Mouse (Mus musculus): Measurements from ENCODE around the gene Ccdc82. TPM values are rescaled to one million over a fixed set of nuclear protein-coding genes. Genes with fewer than 3 reads are reported as not detected.

Gene Ccdc82
- polyA plus RNA-seq, 1 experiment from 2014 or later = 7.7 TPM

- no peak overlapping the region for H3K27ac ChIP-seq
- DNase-seq (ENCODE audit: extremely low spot score, low spot score) = no peak
- H3K9me3 ChIP-seq = no peaks in the 10 kb centered on the region
- peaks cover 78% of the 10 kb centered on the region for H3K4me1 ChIP-seq
- no peaks in the 10 kb centered on the region for H3K36me3 ChIP-seq (replicated peaks)
- H3K27me3 ChIP-seq (ENCODE audit: poor library complexity, severe bottlenecking) = peaks cover 24% of the 10 kb centered on the region
- H3K4me3 ChIP-seq = no peak overlapping the region
- 85% methylated on average over 6 of the region's 6 CpGs for WGBS
Observed at GRCm38 (mm10) chr9:13302183-13302825, 55.5 kb downstream of the Ccdc82 start.

- no peak overlapping the region for H3K4me3 ChIP-seq
- WGBS = 53% methylated on average over 5 of the region's 5 CpGs
- H3K4me1 ChIP-seq = peaks cover 73% of the 10 kb centered on the region
- H3K9me3 ChIP-seq = no peaks in the 10 kb centered on the region
- no peak for DNase-seq (ENCODE audit: extremely low spot score, low spot score)
- H3K27me3 ChIP-seq (ENCODE audit: poor library complexity, severe bottlenecking) = peaks cover 24% of the 10 kb centered on the region
- no peaks in the 10 kb centered on the region for H3K36me3 ChIP-seq (replicated peaks)
- H3K27ac ChIP-seq = 0 out of 2 replicates have a peak overlapping the region, but pooled peaks have one; percentile 1
Observed at GRCm38 (mm10) chr9:13303099-13303771, 56.5 kb downstream of the Ccdc82 start.

DNA sequence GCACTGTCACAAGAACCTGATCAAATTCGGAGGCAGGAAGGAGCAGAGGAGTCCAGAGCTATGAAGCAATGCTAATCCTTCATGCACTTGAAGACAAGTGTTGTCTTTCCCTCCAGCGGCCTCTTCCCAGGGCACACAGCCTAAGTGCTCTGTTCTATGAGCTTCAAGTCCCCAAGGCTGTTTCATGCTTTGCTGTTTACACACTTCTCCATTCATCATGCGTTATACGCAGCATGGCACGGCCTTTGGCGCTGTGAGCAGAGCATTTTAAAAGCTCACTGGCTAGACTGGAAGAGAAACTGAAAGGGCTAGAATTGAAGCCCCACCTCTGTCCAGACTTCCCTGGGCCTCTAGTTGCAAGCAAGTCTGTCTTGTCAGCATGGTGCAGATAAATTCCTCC, 57.2 kb downstream of the Ccdc82 start:
- Histone ChIP-seq H3K4me1 (peaks cover 65% of the 10 kb centered on the region), H3K9me3 (no peaks in the 10 kb centered on the region), H3K36me3 (replicated peaks) (no peaks in the 10 kb centered on the region), H3K27ac (no peak overlapping the region), H3K4me3 (no peak overlapping the region), H3K27me3 (ENCODE audit: poor library complexity, severe bottlenecking) (peaks cover 19% of the 10 kb centered on the region)
- WGBS = 78% methylated on average over 6 of the region's 6 CpGs
- no peak for DNase-seq (ENCODE audit: extremely low spot score, low spot score)

DNA sequence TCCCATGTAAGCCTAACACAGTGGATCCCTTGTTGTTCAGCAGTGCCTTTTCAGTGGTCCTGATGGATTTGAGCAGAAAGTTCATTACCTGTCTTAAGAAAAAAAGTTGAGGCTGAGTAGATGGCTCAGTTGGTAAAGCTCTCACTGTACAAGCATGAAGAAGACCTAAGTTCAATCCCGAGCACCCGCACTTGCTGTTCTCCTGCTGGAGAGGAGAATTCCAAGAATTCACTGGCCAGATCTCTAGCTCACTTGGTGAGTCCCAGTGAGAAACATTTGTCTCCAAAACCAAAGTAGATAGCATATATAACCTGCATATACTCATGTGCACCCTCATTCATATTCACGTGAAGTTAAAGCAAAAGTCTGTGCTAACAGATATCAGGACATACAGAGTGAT, 59.7 kb downstream of the Ccdc82 start:
- 95% methylated on average over 3 of the region's 3 CpGs for WGBS
- Histone ChIP-seq H3K9me3 (no peaks in the 10 kb centered on the region), H3K4me3 (no peak overlapping the region), H3K4me1 (peaks cover 53% of the 10 kb centered on the region), H3K27ac (no peak overlapping the region), H3K36me3 (replicated peaks) (no peaks in the 10 kb centered on the region), H3K27me3 (ENCODE audit: poor library complexity, severe bottlenecking) (no peaks in the 10 kb centered on the region)
- DNase-seq (ENCODE audit: extremely low spot score, low spot score) = no peak

DNA sequence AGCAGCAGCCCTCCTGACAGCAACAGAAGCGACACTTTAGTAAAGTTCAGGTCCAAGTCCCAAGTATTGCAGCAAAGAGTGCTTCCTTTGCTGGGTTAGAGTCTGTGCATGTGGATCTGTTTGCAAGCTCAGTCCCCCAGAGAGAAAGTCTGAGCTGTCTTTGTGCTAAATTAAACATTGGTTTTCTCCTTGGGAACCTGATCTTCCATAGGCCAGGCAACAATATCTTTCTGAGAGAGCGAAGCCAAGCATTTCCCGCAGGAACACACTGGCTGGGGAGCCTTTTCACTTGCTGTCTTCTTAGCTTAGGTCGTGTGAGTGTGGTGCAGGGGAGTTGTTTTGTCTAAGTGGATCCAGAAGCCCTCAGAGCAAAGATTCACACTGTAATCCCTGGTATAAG, 60.5 kb downstream of the Ccdc82 start:
- H3K36me3 ChIP-seq (replicated peaks) = no peaks in the 10 kb centered on the region
- peaks cover 51% of the 10 kb centered on the region for H3K4me1 ChIP-seq
- WGBS = 69% methylated on average over 4 of the region's 4 CpGs
- no peaks in the 10 kb centered on the region for H3K27me3 ChIP-seq (ENCODE audit: poor library complexity, severe bottlenecking)
- no peak for DNase-seq (ENCODE audit: extremely low spot score, low spot score)
- no peak overlapping the region for H3K27ac ChIP-seq
- H3K4me3 ChIP-seq = no peak overlapping the region
- no peaks in the 10 kb centered on the region for H3K9me3 ChIP-seq

DNA sequence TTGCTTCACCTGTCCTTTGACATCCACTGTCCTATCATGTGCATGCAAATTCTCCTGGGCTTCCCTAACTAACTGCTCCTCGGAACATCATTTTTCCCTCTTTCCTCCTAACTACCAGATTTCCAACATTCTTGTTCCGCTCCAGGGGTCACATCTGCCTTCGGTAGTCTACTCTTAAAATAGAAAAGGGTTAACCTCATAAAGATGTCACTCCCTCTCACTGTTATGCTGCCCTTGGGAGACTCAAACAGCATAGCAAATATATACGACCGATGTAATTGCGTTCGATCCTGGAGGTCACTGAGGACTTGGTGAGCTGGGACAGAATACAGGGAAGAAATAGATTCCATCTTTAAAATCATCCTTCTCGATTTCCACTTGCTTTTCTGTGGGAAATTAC, 62.0 kb downstream of the Ccdc82 start:
- H3K4me1 ChIP-seq = peaks cover 36% of the 10 kb centered on the region
- no peak for DNase-seq (ENCODE audit: extremely low spot score, low spot score)
- H3K36me3 ChIP-seq (replicated peaks) = no peaks in the 10 kb centered on the region
- H3K4me3 ChIP-seq = no peak overlapping the region
- WGBS = 86% methylated on average over 8 of the region's 8 CpGs
- H3K27me3 ChIP-seq (ENCODE audit: poor library complexity, severe bottlenecking) = no peaks in the 10 kb centered on the region
- no peak overlapping the region for H3K27ac ChIP-seq
- H3K9me3 ChIP-seq = no peaks in the 10 kb centered on the region

- no peaks in the 10 kb centered on the region for H3K27me3 ChIP-seq (ENCODE audit: poor library complexity, severe bottlenecking)
- H3K9me3 ChIP-seq = no peaks in the 10 kb centered on the region
- H3K4me1 ChIP-seq = peaks cover 28% of the 10 kb centered on the region
- WGBS = 77% methylated on average over 7 of the region's 7 CpGs
- H3K36me3 ChIP-seq (replicated peaks) = no peaks in the 10 kb centered on the region
- no peak for DNase-seq (ENCODE audit: extremely low spot score, low spot score)
- no peak overlapping the region for H3K27ac ChIP-seq
- H3K4me3 ChIP-seq = no peak overlapping the region
Observed at GRCm38 (mm10) chr9:13309807-13310206, 63.1 kb downstream of the Ccdc82 start.

DNA sequence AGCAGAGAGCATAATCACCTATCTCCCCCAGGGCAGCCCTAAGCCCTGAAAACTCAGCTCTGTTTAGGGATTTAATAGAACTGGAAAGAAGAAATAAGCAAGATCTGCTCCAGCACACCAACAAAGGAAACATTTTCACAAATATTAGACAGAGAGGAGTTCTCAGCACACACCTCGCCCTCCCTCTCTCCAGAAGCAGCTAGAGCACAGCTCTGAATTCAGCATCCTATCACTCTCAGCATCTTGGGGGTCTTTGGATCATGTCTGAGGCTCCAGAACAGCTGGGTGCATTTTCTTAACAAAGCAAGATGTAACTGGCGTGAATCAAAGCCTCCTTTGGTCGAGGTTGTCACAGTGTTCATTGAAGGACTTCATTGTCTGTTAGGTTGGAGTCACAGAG, 63.5 kb downstream of the Ccdc82 start:
- 43% methylated on average over 3 of the region's 3 CpGs for WGBS
- no peak for DNase-seq (ENCODE audit: extremely low spot score, low spot score)
- no peaks in the 10 kb centered on the region for H3K27me3 ChIP-seq (ENCODE audit: poor library complexity, severe bottlenecking)
- H3K36me3 ChIP-seq (replicated peaks) = no peaks in the 10 kb centered on the region
- no peak overlapping the region for H3K27ac ChIP-seq
- no peak overlapping the region for H3K4me3 ChIP-seq
- H3K4me1 ChIP-seq = peaks cover 29% of the 10 kb centered on the region
- H3K9me3 ChIP-seq = no peaks in the 10 kb centered on the region

DNA sequence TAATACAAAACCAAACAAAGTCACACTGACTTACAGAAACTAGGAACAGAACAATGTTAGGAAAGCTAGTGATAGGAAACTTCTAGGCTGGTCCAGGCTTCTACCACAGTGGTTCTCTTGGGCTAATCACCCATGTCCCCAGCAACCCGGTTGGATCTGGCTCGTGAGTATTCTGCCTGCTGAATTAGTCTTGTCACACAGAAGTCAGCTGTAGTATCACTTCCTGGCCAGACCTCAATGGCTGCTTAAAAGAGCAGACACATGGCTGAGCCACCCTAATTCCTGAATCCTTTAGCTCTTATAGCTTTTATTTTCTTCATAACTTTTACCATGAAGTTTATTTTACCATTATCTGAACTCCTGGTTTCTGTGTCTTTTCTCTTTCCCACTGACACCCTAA, 64.3 kb downstream of the Ccdc82 start:
- H3K27me3 ChIP-seq (ENCODE audit: poor library complexity, severe bottlenecking) = no peaks in the 10 kb centered on the region
- no peak for DNase-seq (ENCODE audit: extremely low spot score, low spot score)
- H3K4me1 ChIP-seq = peaks cover 34% of the 10 kb centered on the region
- H3K4me3 ChIP-seq = no peak overlapping the region
- H3K36me3 ChIP-seq (replicated peaks) = no peaks in the 10 kb centered on the region
- H3K27ac ChIP-seq = no peak overlapping the region
- 54% methylated on average over 2 of the region's 2 CpGs for WGBS
- H3K9me3 ChIP-seq = no peaks in the 10 kb centered on the region

DNA sequence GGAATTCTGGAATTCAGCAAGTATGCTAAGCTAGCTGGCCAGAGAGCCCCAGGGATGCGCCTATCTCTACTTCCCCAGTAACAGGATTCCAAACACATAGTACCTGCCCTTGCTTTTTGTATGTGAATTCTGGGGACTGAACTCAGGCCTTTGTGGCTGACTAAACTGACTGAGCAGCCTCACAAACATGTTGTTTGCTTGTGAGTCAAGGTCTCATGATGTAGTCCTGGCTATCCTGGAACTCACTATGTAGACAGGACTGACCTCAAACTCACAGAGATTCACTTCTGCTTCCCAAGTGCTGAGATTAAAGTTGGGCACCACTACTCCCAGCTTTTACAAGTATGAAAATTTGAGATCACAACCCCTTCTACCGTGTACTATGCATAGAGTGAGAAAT, 67.2 kb downstream of the Ccdc82 start:
- Histone ChIP-seq H3K4me3 (no peak overlapping the region), H3K9me3 (no peaks in the 10 kb centered on the region), H3K36me3 (replicated peaks) (no peaks in the 10 kb centered on the region), H3K4me1 (peaks cover 23% of the 10 kb centered on the region), H3K27ac (no peak overlapping the region), H3K27me3 (ENCODE audit: poor library complexity, severe bottlenecking) (no peaks in the 10 kb centered on the region)
- DNase-seq (ENCODE audit: extremely low spot score, low spot score) = no peak
- WGBS = 92% methylated on average over 2 of the region's 2 CpGs

- no peak for DNase-seq (ENCODE audit: extremely low spot score, low spot score)
Observed at GRCm38 (mm10) chr9:13314577-13315004, 67.8 kb downstream of the Ccdc82 start.

GRCm38 (mm10) chr9:13315393-13315792, 68.6 kb downstream of the Ccdc82 start:
- H3K36me3 ChIP-seq (replicated peaks) = no peaks in the 10 kb centered on the region
- no peaks in the 10 kb centered on the region for H3K27me3 ChIP-seq (ENCODE audit: poor library complexity, severe bottlenecking)
- DNase-seq (ENCODE audit: extremely low spot score, low spot score) = no peak
- no peaks in the 10 kb centered on the region for H3K9me3 ChIP-seq
- no peak overlapping the region for H3K27ac ChIP-seq
- peaks cover 13% of the 10 kb centered on the region for H3K4me1 ChIP-seq
- 78% methylated on average over 5 of the region's 5 CpGs for WGBS
- no peak overlapping the region for H3K4me3 ChIP-seq

More at GRCm38 (mm10) chr9:13314577-13315004, 67.8 kb downstream of the Ccdc82 start:
- no peaks in the 10 kb centered on the region for H3K9me3 ChIP-seq
- no peaks in the 10 kb centered on the region for H3K36me3 ChIP-seq (replicated peaks)
- H3K27me3 ChIP-seq (ENCODE audit: poor library complexity, severe bottlenecking) = no peaks in the 10 kb centered on the region
- no peak overlapping the region for H3K4me3 ChIP-seq
- H3K4me1 ChIP-seq = peaks cover 21% of the 10 kb centered on the region
- WGBS = 83% methylated on average over 5 of the region's 5 CpGs
- H3K27ac ChIP-seq = no peak overlapping the region

GRCm38 (mm10) chr9:13319566-13319965, 72.8 kb downstream of the Ccdc82 start:
- DNase-seq (ENCODE audit: extremely low spot score, low spot score) = no peak
- WGBS = 86% methylated on average over 2 of the region's 2 CpGs
- Histone ChIP-seq H3K27ac (no peak overlapping the region), H3K9me3 (no peaks in the 10 kb centered on the region), H3K27me3 (ENCODE audit: poor library complexity, severe bottlenecking) (no peaks in the 10 kb centered on the region), H3K4me1 (peaks cover 17% of the 10 kb centered on the region), H3K36me3 (replicated peaks) (no peaks in the 10 kb centered on the region), H3K4me3 (no peak overlapping the region)

Data from forebrain, embryonic 10.5 days (tissue).